In genomic region chr2:150908881-150909280, GRCm38 (mm10) we compare ENCODE assay signal across 7 mouse cellular contexts. TPM values are rescaled to one million over a fixed set of nuclear protein-coding genes. Genes with fewer than 3 reads are reported as not detected.
A peak's percentile ranks its signal among the peaks of the same experiment; 100 is the strongest.
DNase-seq lines count a peak whose midpoint lies in the region; ATAC-seq and TF ChIP-seq lines count a peak whose summit lies in the region.
"Not testable (repeated sequence)": the region's sequence is repeated elsewhere in the genome, so short reads cannot be mapped to it uniquely, and the experiment has no call there.

No protein-coding gene starts in this region.

- not testable (repeated sequence) for H3K4me1 ChIP-seq in embryonic facial prominence, embryonic 12.5 days; forebrain, postnatal 0 days (ENCODE audit: insufficient read depth); hindbrain, embryonic 10.5 days (replicated peaks); kidney, embryonic 14.5 days (ENCODE audit: control insufficient read depth, insufficient read depth, low read length); liver, embryonic 11.5 days (replicated peaks; ENCODE audit: control insufficient read depth, insufficient read depth, low read length); neural tube, embryonic 14.5 days (ENCODE audit: control insufficient read depth, insufficient read depth, low read length)
- H3K4me1 ChIP-seq in megakaryocyte, embryonic 14.5 days, result peaks cover 49% of the 10 kb centered on the region

- ATAC-seq in embryonic facial prominence, embryonic 12.5 days (ENCODE audit: insufficient number of reproducible peaks, insufficient read depth, low FRiP score, low TSS enrichment); forebrain, postnatal 0 days; kidney, embryonic 14.5 days (ENCODE audit: low FRiP score, low TSS enrichment); liver, embryonic 11.5 days (replicated peaks; ENCODE audit: low FRiP score); neural tube, embryonic 14.5 days (ENCODE audit: low read depth): not testable (repeated sequence)

- 57% methylated on average over 6 of the region's 6 CpGs for WGBS in embryonic facial prominence, embryonic 12.5 days
- 54% methylated on average over 6 of the region's 6 CpGs for WGBS in forebrain, postnatal 0 days
- 55% methylated on average over 6 of the region's 6 CpGs for WGBS in hindbrain, embryonic 10.5 days
- WGBS in kidney, embryonic 14.5 days, result 49% methylated on average over 6 of the region's 6 CpGs
- WGBS in liver, embryonic 11.5 days, result 42% methylated on average over 6 of the region's 6 CpGs
- WGBS in neural tube, embryonic 14.5 days, result 60% methylated on average over 6 of the region's 6 CpGs

- not testable (repeated sequence) for TF ChIP-seq CTCF in forebrain, postnatal 0 days (IDR thresholded peaks at IDR 0.05; ENCODE audit: low read depth)

- not testable (repeated sequence) for H3K27me3 ChIP-seq in embryonic facial prominence, embryonic 12.5 days; forebrain, postnatal 0 days (ENCODE audit: insufficient read depth, low read length); hindbrain, embryonic 10.5 days (ENCODE audit: insufficient read depth, poor library complexity, severe bottlenecking); kidney, embryonic 14.5 days (ENCODE audit: control insufficient read depth, insufficient read depth, low read length); liver, embryonic 11.5 days (replicated peaks; ENCODE audit: control insufficient read depth, insufficient read depth, low read length); megakaryocyte, embryonic 14.5 days (replicated peaks); neural tube, embryonic 14.5 days (ENCODE audit: control insufficient read depth, insufficient read depth, low read length)

- H3K27ac ChIP-seq in embryonic facial prominence, embryonic 12.5 days; forebrain, postnatal 0 days (ENCODE audit: low read depth, low read length); kidney, embryonic 14.5 days (ENCODE audit: low read depth, low read length); neural tube, embryonic 14.5 days (ENCODE audit: low read depth, low read length): not testable (repeated sequence)
- peak overlapping the region; percentile 98 for H3K27ac ChIP-seq in hindbrain, embryonic 10.5 days
- peak overlapping the region; percentile 89; the same call in 1 of the 2 replicates for H3K27ac ChIP-seq in liver, embryonic 11.5 days (ENCODE audit: low read depth, low read length)

- H3K4me2 ChIP-seq in embryonic facial prominence, embryonic 12.5 days (replicated peaks), result peak overlapping the region; percentile 65
- peak overlapping the region; percentile 54 for H3K4me2 ChIP-seq in forebrain, postnatal 0 days (ENCODE audit: low read depth)
- H3K4me2 ChIP-seq in kidney, embryonic 14.5 days (replicated peaks; ENCODE audit: low read depth, low read length), result peak overlapping the region; percentile 60
- H3K4me2 ChIP-seq in liver, embryonic 11.5 days, result peak overlapping the region; percentile 92
- H3K4me2 ChIP-seq in neural tube, embryonic 14.5 days (ENCODE audit: low read depth, low read length), result peak overlapping the region; percentile 47

- peak overlapping the region; percentile 65 for H3K4me3 ChIP-seq in embryonic facial prominence, embryonic 12.5 days
- H3K4me3 ChIP-seq in forebrain, postnatal 0 days (ENCODE audit: low read depth, low read length), result peak overlapping the region; percentile 67
- H3K4me3 ChIP-seq in hindbrain, embryonic 10.5 days, result peak overlapping the region; percentile 66
- peak overlapping the region; percentile 70; the same call in 1 of the 2 replicates for H3K4me3 ChIP-seq in kidney, embryonic 14.5 days (ENCODE audit: low read length)
- H3K4me3 ChIP-seq in liver, embryonic 11.5 days (ENCODE audit: low read depth, low read length), result peak overlapping the region; percentile 77
- peak overlapping the region; percentile 94 for H3K4me3 ChIP-seq in megakaryocyte, embryonic 14.5 days (replicated peaks)
- peak overlapping the region; percentile 63; the same call in 1 of the 2 replicates for H3K4me3 ChIP-seq in neural tube, embryonic 14.5 days (ENCODE audit: low read depth, low read length)

- not testable (repeated sequence) for H3K36me3 ChIP-seq in embryonic facial prominence, embryonic 12.5 days; forebrain, postnatal 0 days (ENCODE audit: insufficient read depth); kidney, embryonic 14.5 days (ENCODE audit: control insufficient read depth, insufficient read depth, low read length); liver, embryonic 11.5 days (ENCODE audit: control insufficient read depth, insufficient read depth, low read length); megakaryocyte, embryonic 14.5 days (replicated peaks; ENCODE audit: low read length); neural tube, embryonic 14.5 days (ENCODE audit: control insufficient read depth, insufficient read depth, low read length)
- peaks cover 10% of the 10 kb centered on the region; the same call in 1 of the 2 replicates for H3K36me3 ChIP-seq in hindbrain, embryonic 10.5 days

- DNase-seq in forebrain, postnatal 0 days; hindbrain, embryonic 10.5 days (ENCODE audit: low spot score); liver, embryonic 11.5 days (ENCODE audit: low spot score): not testable (repeated sequence)

- not testable (repeated sequence) for H3K9me3 ChIP-seq in embryonic facial prominence, embryonic 12.5 days; forebrain, postnatal 0 days (ENCODE audit: low read length); hindbrain, embryonic 10.5 days; kidney, embryonic 14.5 days (ENCODE audit: control insufficient read depth, low read length); liver, embryonic 11.5 days (ENCODE audit: control insufficient read depth, low read length); megakaryocyte, embryonic 14.5 days; neural tube, embryonic 14.5 days (ENCODE audit: control insufficient read depth, low read length)

- H3K9ac ChIP-seq in embryonic facial prominence, embryonic 12.5 days; forebrain, postnatal 0 days; liver, embryonic 11.5 days (ENCODE audit: low read depth, low read length); neural tube, embryonic 14.5 days (replicated peaks; ENCODE audit: low read depth, low read length): not testable (repeated sequence)
- H3K9ac ChIP-seq in kidney, embryonic 14.5 days (ENCODE audit: low read depth, low read length), result 0 out of 2 replicates have a peak overlapping the region, but pooled peaks have one; percentile 62

RNA-seq across cellular contexts. Expression of gene Gins1, which starts 3.7 kb away (rescaled TPM):
- polyA plus RNA-seq in embryonic facial prominence, embryonic 12.5 days (2016; fragmentation: Nextera tagmentation; extraction: Ambion mirVana), result 58.9 and 59.1 TPM in 2 replicates
- total RNA-seq in forebrain, postnatal 0 days (2014; rRNA removed), result 11.2 and 12.8 TPM in 2 replicates
- 15.5 and 17.5 TPM in 2 replicates for polyA plus RNA-seq in forebrain, postnatal 0 days (2015; fragmentation: Nextera tagmentation; extraction: Ambion mirVana)
- 67.5 and 69.8 TPM in 2 replicates for polyA plus RNA-seq in hindbrain, embryonic 10.5 days (2016; fragmentation: Nextera tagmentation; extraction: Ambion mirVana)
- 62.8 and 77.8 TPM in 2 replicates for polyA plus RNA-seq in kidney, embryonic 14.5 days (2014; fragmentation: Nextera tagmentation; extraction: Ambion mirVana)
- polyA plus RNA-seq in liver, embryonic 11.5 days (2014; fragmentation: Nextera tagmentation; extraction: Ambion mirVana), result 65.8 and 68.3 TPM in 2 replicates
- 7.9 TPM in 1 of 2 replicates, not detected in the other for polyA plus RNA-seq in megakaryocyte, embryonic 14.5 days (2012; ENCODE audit: insufficient read depth, low replicate concordance)
- 11.5 and 15.2 TPM in 2 replicates for polyA plus RNA-seq in neural tube, embryonic 14.5 days (2014; fragmentation: Nextera tagmentation; extraction: Ambion mirVana)

RNA-seq across cellular contexts. Expression of gene Abhd12, which starts 4.3 kb away (rescaled TPM):
- 66.3 and 67.7 TPM in 2 replicates for polyA plus RNA-seq in embryonic facial prominence, embryonic 12.5 days (2016; fragmentation: Nextera tagmentation; extraction: Ambion mirVana)
- 146 and 152 TPM in 2 replicates for total RNA-seq in forebrain, postnatal 0 days (2014; rRNA removed)
- 149 and 150 TPM in 2 replicates for polyA plus RNA-seq in forebrain, postnatal 0 days (2015; fragmentation: Nextera tagmentation; extraction: Ambion mirVana)
- 52.4 and 55.4 TPM in 2 replicates for polyA plus RNA-seq in hindbrain, embryonic 10.5 days (2016; fragmentation: Nextera tagmentation; extraction: Ambion mirVana)
- polyA plus RNA-seq in kidney, embryonic 14.5 days (2014; fragmentation: Nextera tagmentation; extraction: Ambion mirVana), result 46.7 and 72.0 TPM in 2 replicates
- polyA plus RNA-seq in liver, embryonic 11.5 days (2014; fragmentation: Nextera tagmentation; extraction: Ambion mirVana), result 35.4 and 37.5 TPM in 2 replicates
- 41.0 and 139 TPM in 2 replicates for polyA plus RNA-seq in megakaryocyte, embryonic 14.5 days (2012; ENCODE audit: insufficient read depth, low replicate concordance)
- polyA plus RNA-seq in neural tube, embryonic 14.5 days (2014; fragmentation: Nextera tagmentation; extraction: Ambion mirVana), result 125 and 135 TPM in 2 replicates
